Mouse (Mus musculus) kidney, postnatal 25 days (tissue): ENCODE measurements around the gene Ugcg.
A peak's percentile ranks its signal among the peaks of the same experiment; 100 is the strongest.

Experiments used
- DNase-seq, 2 experiments: peaks; one replicate each; pipeline ENCODE4 v3.0.0; 2021; ENCODE audit warnings: mixed read lengths in 2 of 2

The Ugcg gene

DNA sequence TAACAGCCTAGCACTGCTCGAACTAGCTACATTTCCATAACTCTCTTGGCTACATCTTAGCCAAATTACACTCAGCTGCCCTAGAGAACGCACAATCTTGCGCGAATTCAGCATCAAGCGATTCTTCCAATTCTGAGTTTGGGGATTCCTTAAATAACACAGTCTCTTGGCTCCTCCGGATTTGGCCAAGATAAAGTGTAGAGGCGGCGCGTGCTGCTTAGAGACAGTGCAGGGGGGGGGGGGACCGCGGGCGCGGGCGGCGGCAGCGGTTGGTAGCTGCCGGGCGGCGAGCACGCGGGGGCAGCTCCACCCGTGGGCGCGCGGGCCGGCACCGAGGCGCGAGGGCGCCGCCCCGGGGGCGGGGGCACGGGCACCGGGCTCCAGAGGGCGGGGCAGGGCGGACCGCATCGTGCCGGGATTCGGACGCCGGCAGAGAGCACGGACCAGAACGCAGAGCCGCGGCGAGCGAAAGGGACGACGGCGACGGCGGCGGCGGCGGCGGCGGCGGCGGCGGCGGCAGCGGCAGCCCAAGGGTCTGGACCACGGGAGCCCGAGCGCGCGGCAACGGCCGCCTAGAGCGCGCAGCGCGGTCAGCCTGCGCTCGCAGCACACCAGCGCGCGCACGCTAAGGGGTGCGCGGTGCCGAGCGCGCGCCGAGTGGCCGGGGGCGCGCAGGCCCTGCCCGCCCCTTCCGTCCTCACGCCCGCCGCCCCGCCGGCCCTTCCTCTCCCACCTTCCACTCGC, at the start of gene Ugcg:
Ugcg (plus strand) TSS at position 456 of the 744 bp plus-strand sequence.
- DNase-seq: peak; percentile 71 to 88

DNA sequence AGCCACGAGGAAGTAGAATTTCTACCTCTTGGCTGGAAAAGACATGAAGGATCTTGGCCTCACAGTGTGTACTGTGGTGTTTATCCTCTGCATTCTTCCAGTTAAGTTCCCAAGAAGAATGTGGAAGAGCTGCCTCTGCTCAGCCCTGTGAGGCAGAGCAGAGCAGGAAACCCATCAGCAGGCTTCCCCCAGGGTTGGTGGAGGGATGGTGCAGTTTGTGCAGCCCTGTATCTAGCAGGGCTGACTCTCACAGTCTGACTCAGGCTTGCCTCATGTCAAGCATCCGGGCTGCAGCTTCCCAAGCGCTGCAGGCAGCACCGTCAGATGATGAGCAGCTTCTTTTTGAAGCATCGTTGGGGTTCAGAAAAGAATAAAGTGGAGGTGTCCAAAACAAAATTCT, 40.0 kb upstream of the Ugcg start:
- no peak for DNase-seq

DNA sequence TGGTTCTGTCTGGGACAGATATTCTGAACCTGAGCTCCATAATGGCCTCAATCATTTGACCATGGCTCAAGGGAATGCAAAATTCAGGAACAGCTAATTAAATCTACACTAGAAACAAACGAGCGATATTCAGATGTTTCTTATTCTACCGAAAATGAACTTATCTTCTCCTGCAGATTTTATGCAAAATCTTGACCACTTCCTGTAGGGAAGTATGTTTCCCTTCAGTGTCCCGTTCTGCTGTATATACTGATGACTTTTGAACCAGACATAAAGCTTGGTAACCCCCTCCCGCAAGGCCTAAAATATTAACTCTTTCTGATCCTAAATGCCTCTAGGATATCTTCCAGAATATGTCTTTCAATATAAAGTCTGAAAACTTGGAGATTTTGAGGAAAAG, 38.1 kb upstream of the Ugcg start:
- DNase-seq: no peak

DNA sequence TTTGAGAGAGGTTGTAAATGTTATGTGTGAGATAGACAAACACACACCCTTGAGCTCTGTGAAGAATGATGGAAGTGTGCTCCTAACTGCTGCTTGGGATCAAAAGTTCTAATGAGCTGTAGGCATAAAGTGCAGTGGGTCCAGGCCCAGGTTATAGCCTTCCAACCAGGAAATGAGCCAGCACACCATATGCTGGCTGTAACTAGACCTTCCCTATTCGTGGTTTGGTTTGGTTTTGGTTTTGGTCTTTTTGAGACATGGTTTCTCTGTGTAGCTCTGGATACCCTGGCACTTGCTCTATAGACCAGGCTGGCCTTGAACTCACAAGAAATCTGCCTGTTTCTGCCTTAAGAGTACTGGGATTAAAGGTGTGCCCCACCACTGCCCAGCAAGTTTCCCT, 37.1 kb upstream of the Ugcg start:
- no peak for DNase-seq

DNA sequence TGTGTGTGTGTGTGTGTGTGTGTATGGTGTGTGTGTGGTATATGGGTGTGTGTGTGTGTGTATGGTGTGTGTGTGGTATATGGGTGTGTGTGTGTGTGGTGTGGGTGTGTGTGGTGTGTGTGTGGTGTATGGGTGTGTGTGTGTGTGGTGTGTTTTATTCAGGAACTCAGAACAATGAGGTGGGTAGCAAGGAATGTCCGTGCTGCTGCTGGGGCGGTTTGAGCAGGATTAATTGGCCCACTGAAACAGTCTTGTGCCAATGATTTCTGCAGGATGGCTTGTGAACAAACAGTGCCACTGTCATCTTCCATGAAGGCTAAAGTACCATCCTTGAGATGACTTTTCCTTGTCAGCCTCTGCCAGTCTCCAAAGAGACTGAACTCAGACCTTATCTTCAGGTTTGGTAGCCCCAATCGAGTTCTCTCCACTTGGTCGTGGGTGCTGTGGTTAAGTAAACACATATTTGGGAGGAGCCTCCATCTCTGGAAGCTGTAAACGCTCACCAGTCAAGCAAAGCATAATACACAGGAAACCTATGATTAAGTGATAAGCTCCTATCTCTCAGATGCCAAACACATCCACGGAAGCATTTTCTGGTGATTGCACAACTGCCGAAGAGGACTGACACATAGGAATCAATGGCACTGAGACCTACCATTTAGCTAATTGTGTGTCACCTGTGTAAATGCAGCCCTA, 32.0 kb upstream of the Ugcg start:
- no peak for DNase-seq

DNA sequence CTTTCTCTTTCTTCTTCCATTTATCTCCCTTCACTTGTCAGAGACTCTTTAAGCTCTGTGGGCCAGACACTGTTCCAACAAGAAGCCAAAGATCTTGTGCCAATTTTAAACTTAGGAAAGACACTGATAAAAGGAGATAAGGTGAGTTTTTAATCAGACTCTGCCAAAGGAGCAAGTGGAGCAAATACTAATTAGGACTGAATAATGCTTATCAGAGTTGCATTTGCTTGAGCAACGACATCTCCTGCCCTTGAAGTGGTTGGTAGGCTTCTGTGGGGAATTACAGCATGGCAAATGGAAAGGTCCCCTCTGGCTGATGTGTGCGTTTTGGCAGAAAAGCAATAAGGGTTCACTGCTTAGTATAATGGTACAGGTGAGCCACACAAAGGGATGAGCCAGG, 31.4 kb upstream of the Ugcg start:
- no peak for DNase-seq

DNA sequence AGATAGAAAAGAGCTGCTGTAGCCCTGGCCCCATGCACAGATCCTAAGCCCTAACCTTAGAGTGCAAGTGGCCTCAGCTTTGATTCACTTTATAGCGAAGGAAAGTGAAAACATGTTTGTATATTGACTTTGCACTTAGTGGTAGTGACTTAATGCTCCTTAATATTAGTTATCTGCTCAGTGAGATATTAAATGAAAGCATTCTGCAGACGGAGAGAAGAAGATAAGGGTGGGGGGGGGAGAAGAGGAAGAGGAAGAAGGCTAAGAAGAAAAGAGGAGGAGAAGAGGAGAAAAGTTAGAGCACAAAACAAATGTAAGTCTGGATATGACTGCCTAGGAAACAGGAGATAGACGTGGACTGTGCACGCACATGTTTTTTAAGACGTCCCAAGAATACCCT, 28.8 kb upstream of the Ugcg start:
- no peak for DNase-seq

DNA sequence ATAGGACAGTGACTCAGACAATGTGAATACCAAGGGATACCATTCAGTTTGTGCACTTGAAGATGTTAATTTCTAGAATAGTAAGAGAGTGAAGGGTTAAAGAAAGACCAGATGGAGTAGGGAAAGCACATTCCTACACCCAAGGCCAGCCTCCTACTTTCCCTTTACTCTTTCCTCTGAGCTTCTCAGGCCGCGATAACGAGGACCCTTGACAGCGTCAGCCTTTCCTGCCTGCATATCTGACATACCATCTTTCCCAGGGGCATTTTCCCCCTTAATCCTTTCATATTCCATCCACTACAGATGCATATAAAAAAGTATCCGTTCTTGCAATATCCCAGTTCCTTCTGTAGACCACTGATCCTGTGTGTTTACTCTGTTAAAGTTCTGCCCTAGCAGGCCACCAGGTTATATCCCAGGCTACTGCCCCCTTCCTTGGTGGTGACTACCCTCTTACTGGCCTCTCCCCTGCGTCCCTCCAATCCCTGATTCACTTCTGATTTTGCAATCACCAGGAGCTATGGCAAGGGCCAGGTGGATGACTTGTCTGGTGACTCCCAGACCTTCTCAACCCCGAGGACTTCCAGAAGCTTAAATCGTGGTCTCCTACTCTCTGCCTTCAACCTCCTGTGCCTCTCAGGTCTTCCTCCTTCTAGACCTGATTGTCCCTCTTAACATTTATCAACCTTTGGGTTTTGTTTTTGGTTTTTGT, 27.9 kb upstream of the Ugcg start:
- DNase-seq: no peak

DNA sequence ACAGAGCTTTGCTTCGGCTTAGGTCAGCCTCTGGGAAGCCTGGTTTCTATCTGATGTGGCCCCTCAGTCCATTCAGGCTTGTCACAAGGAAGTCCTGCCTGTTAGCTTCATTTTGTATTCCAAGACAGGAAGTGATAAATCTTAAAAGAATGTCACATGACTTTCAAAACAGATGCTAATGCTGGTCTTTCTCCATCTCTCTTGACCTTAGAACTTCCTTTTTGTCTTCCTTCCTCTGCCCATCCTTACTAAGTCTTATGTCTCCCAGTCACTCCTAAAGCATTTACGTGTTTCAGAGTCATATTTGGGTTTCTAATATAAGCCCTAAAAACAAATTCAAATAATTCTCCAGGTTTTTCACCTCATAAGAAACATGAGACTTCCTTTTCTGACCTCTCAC, 25.0 kb upstream of the Ugcg start:
- no peak for DNase-seq

DNA sequence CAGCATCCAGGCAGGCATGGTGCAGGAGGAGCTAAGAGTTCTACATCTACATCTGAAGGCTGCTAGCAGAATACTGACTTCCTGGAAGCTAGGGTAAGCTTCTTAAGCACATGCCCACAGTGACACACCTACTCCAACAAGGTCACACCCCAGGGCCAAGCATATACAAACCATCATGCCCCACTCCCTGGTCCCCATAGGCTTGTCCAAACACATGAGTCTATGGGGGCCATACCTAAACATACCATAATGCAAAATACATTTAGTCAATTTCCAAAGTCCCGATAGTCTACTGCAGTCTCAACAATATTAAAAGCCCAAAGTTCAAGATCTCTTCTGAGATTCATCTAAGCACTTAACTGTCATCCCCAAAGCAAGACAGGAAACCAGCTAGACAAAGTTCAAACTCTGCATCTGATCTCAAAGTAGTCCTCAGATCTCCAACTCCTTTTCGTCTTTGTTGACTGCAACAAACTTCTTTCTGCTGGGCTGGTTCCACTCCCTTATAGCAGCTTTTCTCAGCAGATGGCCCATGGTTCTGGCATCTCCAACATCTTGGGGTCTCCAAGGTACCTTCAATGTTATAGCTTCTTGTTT, 21.7 kb upstream of the Ugcg start:
- DNase-seq: no peak

DNA sequence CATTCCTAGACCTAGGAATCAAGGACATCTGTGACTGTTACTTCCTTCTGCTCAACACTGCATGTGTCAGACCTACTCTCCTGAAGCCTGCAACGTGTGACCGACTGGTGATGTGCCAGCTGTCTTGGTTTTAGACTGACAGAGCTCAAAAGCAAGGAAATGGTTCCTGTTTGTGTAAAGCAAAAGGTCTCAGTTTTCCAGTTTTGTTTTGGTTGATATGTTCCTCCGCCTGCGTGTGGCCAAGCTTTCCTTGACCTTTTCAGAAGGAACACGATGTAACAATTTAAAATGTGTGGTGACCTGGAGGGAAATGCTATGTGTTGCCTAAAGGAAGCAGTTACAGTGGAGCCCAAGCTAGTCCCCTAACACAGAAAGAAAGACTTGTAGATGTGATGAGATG, 19.1 kb upstream of the Ugcg start:
- no peak for DNase-seq

DNA sequence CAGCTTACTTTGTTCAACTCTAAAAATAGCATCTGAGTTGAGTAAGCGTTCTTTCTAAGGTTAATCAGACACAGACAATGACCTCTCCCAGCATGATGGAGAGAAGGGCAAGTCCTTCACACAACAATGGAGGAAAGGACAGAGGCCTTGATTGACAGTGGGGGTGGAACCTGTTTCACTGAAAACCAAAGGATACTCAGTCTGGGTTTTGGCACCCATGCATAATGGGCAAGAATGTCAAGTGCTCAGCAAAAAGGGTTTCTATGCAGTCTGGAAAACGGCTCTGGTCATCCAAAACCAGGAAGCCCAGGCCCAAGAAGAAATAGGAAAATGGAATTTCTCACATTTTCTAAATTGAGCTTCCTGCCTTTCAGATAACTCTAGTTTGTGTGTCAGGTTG, 16.4 kb upstream of the Ugcg start:
- no peak for DNase-seq

DNA sequence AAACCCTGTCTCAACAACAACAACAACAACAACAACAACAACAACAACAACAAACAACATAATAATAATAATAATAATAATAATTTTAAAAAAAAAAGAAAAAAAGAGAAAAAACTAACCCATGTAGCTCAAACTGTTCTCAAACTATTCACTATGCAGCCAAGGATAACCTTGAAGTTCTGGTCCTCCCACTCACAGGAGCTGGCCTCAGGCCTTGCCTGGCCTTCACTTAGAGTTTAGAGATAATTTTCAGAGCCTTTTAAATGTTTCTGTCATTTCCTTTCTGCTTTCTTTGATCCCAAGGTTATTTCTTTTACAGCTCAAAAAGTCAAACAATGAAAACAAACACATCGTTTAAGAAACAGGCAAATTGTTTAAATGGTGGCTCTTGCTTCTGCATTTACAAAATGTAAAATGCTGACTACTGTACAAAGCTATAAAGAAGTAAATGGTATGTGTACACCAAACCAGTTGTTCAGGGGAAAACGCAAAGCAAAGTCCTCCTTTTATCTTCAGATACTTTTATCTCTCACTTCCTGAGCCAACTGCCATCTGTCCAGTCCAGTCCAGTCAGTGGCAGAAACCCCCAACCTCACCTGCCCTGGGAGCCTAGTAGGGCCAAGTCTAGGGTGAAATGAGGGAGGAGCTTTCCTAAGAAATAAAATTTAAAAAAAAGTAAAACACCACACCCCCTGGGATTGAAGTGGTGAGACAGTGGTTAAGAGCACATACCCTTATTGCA, 15.7 kb upstream of the Ugcg start:
- DNase-seq: no peak

DNA sequence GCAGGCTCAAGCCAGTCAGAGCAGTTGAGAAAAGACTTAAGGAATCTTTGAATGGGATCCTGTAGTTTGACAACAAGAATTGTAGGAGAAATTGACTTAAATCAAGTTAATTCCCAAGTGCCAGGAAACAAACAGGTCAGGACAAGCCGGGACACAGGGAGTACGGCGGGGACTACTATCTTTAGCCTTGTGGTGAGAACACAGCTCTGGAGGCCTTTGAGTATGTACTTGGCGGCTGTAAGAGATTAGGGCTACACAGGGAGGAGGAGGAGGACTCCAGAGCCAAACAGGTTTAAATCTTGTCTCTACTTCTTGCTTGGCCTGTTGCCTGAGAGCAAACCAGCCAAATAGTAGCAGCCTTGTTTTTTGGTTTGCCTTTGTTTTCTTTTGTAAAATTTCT, 14.1 kb upstream of the Ugcg start:
- DNase-seq: no peak

DNA sequence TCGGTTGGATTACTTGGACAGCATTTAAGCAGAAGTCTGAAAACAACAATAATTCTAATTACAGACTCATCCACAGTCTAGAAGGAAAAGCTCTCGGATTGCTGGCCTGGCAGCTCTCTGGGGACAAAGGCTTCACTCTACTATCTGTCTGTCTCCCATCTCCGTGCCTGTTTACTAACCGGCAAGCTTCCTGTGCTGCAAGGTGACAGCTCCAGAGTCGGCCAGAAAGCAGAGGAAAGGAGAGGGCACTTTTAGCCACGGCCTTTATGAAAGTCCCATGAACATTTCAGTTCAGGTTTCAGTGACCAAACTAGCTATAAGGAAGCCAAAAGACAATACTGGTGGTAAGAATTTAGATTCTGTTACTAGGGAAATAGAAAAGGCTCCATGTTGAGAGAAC, 13.1 kb upstream of the Ugcg start:
- no peak for DNase-seq

DNA sequence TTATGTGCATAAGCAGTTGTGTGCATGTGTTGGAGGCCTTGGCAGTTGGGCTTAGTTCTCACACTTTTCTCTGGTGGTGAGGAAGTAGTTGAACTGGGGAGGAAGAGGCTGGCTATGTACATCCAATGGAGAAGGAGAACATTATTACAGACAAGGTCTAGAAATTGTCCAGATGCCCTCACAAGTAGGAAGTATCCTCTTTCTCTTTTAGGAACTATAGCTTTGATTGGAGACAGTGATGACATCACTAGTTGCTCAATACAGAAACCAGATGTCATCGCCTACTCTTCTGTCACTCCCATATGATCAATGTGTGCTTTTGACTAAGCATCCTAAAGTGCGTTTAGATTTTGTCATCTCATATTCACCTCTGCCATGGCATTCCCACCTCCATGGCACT, 11.5 kb upstream of the Ugcg start:
- DNase-seq: no peak

DNA sequence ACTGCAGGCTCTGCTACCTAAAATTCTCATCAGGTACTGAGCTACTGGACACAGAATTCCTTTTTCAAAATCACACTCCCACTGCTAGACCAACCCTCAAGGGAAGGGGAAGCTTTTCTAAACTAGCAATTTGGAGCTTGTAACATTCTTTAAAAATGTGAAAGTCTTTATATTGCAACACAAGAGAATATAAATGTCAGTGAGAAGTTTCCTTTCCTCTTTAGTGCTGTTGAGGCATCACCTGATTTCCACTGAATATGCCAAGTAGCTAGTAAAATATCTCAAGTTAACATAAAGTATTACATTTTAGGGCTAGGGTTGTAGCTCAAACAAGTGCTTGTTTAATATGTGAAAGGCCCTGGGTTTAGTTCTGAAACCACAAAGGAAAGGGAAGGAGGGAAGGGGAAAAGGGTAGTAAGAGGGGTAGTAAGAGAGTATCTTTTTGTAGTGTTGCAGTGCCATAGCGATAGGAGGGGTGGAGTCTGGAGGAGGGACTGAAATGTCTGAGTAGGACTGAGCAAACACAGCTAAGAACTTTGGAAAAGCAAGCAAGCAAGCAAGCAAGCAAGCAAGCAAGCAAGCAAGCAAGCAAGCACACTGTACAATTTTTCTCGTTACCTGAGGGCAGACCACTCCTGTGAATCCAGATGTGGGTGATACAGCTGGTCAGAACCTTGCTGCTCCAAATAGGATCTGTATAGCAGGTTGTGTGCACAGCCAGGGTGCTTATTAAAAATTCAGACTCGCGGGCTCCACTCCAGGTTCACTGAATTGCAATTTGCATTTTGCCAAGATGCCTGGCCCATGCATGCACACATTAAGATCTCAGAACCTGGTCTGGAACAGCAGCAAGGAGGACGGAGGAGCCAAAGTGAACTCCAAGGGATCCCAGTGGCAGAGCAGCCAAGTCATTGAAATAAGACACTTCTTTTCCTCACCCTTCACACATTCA, 7.5 kb upstream of the Ugcg start:
- DNase-seq: no peak

DNA sequence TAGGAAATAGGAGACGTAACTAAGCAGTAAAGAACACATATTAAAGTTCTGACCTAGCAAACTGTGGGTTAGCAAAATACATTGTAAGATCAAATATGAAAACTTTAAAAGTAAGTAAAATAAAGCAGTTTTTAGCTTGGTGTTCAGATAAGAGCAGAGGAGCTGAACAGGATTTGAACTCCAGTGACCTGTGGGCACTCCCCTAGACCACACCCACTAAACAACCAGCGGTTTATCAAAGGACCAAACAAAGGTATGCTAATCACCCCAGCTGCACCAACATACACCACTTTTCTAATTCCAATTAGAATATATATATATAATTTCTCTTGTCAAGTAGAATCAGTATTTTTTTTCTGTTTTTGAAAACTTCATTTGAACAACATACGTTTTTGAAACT, 3.4 kb upstream of the Ugcg start:
- DNase-seq: no peak

DNA sequence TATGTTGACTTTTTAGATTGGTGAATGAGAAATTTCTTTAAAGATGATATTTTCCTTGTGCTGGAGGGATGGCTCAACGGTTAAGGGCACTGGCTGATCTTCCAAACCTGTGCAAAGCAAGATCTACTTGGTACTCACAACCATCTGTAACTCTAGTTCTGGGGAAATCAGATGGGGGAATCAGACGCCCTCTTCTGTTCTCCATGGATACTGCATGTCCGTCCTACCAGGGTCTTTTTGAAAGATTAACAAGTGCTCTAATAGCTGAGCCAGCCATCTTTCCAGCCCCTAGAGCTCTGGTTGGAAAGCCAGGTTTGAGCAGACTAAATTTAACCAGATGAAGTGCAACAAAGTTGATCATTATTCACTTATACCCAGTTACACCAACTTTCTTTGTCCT, 1.8 kb upstream of the Ugcg start:
- DNase-seq: peak in 1 of 2 experiments; percentile 54

DNA sequence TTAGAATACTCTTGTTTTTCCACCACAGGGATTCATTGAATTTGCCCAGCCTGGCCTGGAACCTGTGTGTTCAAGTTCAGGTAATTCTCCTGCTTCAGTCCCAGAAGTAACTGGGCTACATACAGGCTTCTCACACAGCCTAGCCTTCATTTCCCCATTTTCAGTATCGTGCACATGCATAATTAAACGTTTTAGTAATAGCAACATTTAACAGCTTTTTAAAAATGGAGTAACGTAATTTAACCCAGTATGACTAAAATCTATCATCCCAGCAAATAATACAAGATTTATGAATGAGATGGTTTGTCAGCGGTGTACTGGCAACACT, 619 bp upstream of the Ugcg start:
- DNase-seq: no peak

DNA sequence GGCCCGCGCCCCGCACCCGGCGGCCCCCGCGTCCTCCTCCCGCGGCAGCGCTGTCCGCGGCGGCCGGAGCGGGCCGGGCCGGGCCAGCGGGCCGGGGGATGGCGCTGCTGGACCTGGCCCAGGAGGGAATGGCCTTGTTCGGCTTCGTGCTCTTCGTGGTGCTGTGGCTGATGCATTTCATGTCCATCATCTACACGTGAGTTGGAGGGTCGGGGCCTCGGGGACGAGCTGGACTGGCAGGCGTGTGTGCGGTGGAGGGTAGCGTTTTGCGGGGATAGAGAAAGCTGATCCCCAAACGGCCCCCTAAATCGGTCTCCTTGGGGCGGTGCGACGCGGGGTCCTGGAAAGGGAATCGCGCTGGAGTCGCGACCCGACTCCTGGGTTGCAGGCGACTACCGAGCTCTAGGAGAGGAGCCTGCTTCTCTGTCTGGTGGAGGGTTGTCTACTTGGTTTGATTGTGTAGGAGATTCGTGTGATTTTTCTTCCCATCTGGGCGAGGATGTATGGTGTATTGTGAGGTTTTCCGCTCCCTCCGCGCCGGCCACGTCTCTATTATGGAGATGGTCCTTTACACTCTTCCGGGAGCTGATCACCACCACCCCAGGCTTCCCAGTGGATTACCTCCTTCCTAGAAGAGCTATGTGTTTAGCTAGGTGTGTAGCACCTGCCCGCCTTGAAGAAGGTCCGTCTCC, 635 bp downstream of the Ugcg start:
- no peak for DNase-seq
